Mouse (Mus musculus): ENCODE measurements at regions not wholly inside any gene's neighbourhood (a gene's known extent, or its start where the extent isn't known, plus 50 kb on each side); places are given as distances from the start of the nearest gene placed in this dataset.

GRCm38 (mm10) chr1:98788528-98788927, 367.6 kb downstream of the Slco6d1 start:
- TF ChIP-seq CTCF (IDR thresholded peaks at IDR 0.05; ENCODE audit: extremely low read depth, insufficient read depth, low read length) (no peak), POLR2A (IDR thresholded peaks at IDR 0.05; ENCODE audit: extremely low read depth, insufficient read depth, low read length) (no peak)
